Mouse (Mus musculus): ENCODE results near the gene Hspb7. TPM values are rescaled to one million over a fixed set of nuclear protein-coding genes. Genes with fewer than 3 reads are reported as not detected.
A peak's percentile ranks its signal among the peaks of the same experiment; 100 is the strongest.

Hspb7 gene
- total RNA-seq (2021), result 100 to 1,000 TPM; 154 to 183 TPM
- long read RNA-seq, experiment 1, transcript Hspb7-201 (3 exons, 2,769 nt), result major isoform, 77 of 93 reads
- long read RNA-seq, experiment 1, partial matches to known transcripts, result 15 of 93 reads
- long read RNA-seq, experiment 1, other reads (novel, unspliced or antisense), result 1 of 93 reads
- long read RNA-seq, experiment 2, transcript Hspb7-201 (3 exons, 2,769 nt), result major isoform, 72 of 89 reads
- long read RNA-seq, experiment 2, partial matches to known transcripts, result 15 of 89 reads
- long read RNA-seq, experiment 2, other reads (novel, unspliced or antisense), result 2 of 89 reads

DNA sequence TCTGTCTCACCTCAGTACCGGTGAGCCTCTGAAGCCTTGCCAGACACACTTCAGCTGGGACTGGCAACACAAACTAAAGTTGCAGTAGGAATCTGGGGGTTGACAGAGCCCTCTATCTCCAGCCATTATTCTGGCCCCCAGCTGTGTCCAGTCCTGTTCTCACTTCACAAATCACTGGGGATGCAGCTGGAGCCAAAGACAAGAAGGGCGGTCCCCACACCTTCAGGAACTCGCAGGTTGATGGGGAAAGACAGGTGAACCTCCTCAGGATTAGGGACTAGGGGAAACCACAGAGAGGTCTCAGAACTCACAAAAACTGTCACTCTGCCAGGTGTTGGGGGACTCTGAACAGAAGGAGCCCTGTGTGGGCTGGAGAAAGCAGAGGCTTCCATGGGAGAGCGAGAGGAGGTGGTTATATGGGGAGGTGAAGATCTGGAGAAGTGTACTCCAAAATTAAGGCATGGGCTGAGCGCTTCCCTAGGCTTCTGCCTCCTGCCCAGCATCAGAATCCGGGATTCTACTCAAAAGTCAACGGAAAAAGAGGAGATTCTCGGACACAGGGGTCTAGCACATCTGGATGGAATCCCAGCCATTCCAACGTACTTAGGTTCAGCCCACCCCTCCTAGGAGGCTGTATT lies at the start of gene Hspb7:
Gene Hspb7 (plus strand): TSS at position 588 of the 638 bp plus-strand sequence.
- peak in 1 of 2 experiments; percentile 8 for DNase-seq (ENCODE audit: low spot score in 2 of 2)

DNA sequence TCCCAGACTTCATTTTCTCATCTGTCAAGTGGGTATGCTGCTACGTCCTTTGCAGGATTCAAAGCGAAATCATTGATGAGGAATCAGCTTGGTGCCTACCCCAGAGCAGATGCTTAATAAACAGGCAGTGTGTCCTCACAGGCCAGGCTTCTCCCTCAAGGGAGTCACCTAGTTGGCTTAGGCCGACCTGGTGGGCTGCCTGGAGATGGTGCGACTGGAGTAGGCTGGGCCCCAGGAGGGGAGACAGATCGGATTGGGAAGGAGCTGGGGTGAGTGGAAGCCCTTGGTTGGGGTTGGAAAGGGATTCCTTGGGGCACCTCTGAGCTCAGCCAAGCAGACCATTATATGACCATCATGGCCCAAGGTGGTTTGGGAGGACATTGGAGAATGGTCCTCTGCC lies 48.2 kb upstream of the Hspb7 start:
- DNase-seq (ENCODE audit: low spot score in 2 of 2), result no peak

DNA sequence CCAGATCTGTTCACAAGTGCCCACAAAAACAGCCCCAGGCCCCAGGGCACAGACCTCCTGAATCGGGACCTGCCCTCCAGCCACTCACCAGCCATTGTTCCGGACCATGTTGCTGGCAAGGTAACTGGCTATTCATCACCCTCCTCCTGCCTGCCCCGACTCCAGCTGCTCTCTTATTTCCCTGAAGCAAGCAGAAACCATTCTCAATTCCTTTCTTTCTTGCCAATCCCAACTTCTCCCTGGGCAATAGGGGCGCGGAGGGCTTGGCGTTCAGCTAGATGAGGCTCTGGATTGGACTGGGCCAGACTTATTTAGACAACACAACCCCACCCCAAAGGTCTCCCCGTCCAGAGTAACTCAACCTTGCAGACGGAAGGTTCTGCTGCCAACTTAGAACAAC lies 40.9 kb upstream of the Hspb7 start:
- no peak for DNase-seq (ENCODE audit: low spot score in 2 of 2)

DNA sequence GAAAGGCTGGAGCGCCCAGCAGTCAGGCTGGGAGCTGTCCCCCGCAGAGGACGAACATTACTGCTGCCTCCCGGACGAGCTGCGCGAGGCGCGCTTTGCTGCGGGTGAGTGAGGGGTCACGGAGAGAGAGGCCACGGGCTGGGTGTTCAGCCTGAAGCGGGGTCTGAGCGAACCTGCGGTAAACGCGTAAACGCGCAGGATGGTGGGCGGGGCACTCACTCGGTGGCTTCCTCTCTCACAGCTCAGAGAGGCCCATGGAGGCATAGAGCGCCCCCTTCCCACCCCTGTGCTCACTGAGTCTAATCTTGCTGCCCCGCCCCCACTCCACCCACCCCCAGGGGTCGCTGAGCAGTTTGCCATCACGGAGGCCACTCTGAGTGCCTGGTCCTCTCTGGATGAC lies 38.2 kb upstream of the Hspb7 start:
- no peak for DNase-seq (ENCODE audit: low spot score in 2 of 2)

DNA sequence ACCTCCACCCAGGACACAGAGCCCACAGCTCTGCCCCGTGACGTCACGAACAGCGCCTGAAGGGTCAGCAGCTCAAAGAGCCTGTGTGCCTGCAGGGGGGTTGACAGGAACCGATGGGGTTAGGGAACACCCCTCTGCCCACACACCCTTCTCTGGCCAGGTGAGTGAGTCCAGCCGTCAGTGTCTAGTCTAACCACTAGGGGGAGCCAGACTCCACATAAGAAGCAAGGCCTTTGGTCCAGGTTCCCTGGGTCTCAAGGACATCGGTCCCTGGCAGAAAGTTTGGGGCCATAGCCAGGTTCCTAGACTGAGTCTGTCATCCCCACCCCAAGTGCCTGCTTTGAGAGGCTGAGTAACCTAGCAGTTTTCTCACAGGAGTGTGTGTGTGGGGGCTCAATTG lies 35.3 kb upstream of the Hspb7 start:
- DNase-seq (ENCODE audit: low spot score in 2 of 2), result no peak

DNA sequence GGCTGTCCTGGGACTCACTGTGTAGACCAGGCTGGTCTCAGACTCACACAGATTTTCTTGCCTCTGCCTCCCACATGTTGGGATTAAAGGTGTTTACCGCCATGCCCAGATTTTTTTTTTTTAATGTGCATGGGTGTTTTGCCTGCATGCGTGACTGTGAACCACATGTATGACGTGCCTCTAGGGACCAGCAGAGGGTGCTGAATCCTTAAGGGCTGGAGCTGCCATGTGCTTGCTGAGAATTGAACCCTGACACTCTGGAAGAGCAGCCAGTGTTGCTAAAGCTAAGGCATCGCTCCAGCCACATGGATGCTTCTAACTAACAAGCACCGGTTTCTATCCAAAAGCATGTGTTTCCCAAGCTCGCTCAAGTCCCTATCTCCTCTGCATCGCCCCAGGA lies 34.4 kb upstream of the Hspb7 start:
- no peak for DNase-seq (ENCODE audit: low spot score in 2 of 2)

DNA sequence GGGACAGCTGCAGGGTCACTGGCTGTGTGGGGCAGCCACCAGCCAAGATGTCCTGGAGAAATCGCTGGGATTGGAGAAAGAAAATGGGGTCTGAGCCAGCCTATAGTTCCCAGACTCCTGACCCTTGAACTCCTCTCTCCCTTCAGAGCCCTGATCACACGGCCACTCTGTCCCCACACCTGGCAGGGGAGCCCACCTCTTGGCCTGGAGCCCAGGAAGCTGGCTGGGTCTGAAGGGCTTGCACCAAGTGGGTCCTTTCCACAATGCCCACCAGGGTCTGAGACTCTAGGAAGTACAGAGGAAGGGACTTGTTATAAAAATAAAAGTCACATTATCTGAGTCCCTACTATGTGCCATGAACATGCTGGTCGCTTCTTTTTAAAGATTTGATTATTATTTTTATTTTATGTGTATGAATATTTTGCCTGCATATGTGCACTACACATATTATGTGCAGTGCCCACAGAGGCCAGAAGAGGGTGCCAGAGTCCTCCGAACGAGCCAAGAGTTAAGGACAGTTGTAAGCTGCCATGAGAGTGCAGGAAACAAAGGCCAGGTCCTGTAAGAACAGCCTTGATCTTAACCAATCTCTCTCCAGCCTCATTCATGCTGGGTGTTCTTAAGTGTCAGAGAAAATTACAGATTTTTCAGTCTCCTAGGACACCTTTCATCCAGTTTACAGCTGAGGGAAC lies 33.3 kb upstream of the Hspb7 start:
- DNase-seq (ENCODE audit: low spot score in 2 of 2), result peak in 1 of 2 experiments; percentile 68

DNA sequence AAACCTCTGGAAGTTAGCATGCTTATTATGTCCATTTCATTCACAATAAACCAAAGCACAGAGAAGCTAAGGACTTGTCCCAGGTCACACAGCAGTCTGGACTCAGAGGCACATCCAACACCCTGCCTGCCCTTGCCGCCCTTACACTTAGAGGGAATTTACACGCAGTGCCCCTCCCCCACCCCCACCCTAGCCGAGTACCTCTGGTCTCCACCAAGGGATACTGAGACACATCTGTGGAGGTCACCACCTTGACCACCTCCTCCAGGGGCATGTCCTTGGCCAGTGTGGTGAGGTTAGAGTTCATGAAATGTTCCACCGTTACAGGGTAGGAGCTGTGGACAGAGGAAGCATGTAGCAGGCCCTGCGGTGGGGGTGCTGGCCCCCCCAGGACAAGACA lies 32.6 kb upstream of the Hspb7 start:
- DNase-seq (ENCODE audit: low spot score in 2 of 2), result no peak

DNA sequence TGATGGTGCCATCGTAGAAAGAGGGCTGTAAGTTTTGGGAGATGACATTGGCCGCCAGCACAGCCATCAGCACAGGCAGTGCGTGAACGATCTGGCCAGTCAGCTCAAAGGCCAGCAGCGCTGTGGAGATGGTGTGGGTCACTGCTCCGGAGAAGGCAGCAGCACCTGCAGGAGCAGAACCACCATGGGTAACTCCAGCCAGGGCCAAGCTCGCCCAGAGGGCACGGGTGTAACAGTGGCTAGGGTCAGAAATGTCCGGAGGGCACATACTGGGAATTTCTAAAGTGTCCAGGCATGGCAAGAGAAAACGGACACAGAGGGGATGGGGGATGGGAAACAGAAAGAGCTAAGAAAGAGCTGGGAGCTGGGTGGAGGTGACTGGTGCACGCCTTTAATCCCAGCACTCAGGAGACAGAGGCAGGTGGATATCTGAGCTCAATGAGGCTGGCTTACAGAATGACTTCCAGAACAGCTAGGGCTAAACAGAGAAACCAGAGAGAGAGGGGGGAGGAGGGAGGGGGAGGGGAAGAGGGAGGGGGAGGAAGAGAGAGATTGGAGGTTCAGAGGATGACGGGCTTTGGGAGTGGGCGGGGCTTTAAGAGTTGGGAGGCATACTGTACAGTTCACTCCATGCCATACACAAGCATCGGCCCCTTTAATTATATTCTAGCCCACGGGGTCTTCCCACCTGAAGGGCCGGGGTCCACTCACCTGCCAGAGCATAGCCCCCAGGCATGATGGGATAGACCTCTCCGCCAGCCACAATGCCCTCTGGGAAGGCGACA lies 31.0 kb upstream of the Hspb7 start:
- no peak for DNase-seq (ENCODE audit: low spot score in 2 of 2)

DNA sequence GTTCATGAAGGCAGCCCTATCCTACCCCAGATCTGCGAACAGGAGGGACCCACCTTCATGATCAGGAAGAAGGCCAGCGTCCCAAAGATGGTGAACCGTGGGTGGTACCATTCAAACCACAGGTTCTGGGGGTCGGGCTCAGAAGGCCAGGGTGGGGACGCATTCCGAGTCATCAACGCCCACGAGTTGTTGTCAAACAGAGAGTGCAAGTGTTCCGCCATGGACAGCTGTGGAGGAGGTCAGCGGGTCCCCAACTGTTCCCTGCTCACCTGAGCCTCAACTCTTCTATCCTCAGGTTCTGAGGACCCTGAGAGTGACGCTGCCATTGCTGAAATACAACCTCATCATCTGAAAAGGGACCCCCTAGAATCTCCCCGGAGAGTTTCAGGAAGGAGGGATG lies 29.3 kb upstream of the Hspb7 start:
- DNase-seq (ENCODE audit: low spot score in 2 of 2), result no peak

DNA sequence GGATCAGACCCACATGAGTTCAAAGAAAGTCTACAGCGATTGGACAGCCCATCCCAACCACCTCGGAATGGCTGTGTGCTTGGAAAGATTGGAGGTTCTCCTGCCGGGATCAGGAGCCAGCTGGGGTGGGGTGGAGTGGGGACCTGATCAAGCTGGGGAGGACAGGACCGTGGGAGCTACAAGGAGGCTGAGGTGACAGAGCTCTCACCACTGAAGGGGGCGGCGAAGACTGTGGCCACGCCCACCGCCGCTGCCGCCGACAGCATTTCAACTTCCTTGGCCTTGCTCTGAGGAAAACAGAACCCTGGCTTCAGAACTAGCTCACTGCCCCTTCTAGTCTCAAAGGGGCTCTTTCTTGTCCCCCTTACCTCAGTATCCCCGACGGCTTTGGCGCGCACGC lies 25.8 kb upstream of the Hspb7 start:
- DNase-seq (ENCODE audit: low spot score in 2 of 2), result no peak

DNA sequence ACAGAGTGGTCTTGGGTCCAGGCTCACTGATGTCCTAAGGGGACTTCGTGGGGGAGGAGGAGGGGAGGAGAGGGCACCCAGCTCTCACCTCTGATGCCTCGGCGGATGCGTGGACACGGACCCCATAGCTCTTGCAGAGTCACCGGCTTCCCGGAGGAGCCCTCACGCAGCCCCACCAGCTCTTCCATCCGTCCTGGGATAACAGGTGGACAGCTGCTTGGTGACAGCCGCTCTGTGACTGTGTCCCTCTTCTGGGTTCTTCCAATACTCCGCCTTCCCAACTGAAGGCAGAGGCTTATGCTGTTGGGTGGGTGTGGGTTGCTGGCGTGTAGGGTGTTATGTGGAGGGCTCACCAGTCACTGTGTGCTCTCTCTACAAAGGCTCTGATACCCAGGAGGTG lies 22.7 kb upstream of the Hspb7 start:
- no peak for DNase-seq (ENCODE audit: low spot score in 2 of 2)

DNA sequence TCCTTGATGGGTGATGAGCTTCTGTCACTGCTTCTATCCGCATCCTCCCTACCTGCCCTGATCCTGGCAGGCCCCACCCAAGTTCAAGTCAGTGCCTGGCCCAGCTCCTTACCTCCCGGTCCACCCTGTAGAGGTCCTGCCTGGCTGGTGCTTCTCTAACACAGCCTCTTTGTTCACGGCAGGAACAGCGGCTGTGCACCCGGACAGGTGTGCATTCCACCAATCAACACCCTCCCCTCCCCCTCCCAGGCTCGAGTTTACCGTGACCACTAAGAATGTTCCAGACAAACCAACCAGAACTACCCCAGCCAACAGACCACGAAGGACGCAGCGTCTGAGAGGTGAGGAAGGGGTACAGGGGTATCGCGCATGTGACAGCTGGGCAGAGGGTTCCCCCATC lies 22.0 kb upstream of the Hspb7 start, which contains the start of gene Clcnka:
Gene Clcnka (minus strand): TSS at position 180 of the 400 bp plus-strand sequence.
- DNase-seq (ENCODE audit: low spot score in 2 of 2), result no peak

DNA sequence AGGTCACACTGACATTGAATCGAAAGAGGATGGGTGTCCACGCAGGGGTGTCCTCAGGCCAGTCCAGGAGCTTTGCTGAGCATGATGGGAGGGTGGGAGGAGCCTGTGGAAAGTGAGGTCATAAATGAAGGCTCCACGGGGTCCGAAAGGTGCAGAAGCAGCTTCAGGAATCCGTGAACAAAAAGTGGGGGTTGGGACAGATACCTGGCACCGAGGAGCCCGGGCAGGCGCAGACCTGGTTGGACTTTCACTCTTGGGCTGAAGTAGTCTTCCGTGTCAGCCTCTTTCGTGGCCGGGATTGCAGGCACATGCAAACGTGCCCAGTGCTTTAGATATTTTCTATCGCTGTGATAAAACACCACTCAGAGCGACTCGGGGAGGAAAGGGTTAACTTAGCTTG lies 20.4 kb upstream of the Hspb7 start:
- no peak for DNase-seq (ENCODE audit: low spot score in 2 of 2)

DNA sequence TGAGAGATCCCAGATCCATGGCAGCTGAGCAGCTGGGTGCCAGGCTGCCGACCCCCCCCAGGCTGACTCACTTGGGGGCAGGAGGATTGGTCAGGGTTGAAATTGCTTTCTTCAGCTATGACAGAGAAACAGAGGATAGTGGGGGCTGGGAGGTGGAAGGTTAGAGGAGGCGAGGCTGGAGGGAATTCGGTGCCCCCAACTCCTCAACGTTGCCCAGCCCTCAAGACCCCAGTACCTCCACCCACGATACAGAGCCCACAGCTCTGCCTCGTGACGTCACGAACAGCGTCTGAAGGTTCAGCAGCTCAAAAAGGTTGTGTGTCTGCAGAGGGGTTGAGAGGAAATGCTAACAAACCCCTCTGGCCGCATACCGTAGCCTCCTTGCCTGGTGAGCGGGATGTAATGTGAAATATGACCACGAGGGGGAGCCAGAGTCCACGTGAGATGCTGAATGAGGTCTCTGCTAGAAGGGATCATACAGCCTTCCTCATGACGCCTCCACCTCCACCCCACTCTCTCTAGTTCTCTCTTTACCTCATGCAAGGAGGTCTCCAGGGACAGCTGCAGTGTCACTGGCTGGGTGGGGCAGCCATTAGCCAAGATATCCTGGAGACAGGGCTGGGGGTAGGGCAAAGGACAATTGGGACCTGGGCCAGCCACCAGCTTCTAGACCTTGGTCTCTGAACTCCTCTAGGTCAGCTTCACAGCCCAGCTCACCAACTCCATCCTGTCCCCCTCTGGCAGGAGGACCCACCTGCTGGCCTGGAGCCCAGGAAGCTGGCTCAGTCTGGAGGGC lies 15.9 kb upstream of the Hspb7 start:
- DNase-seq (ENCODE audit: low spot score in 2 of 2), result peak; percentile 79 to 82

DNA sequence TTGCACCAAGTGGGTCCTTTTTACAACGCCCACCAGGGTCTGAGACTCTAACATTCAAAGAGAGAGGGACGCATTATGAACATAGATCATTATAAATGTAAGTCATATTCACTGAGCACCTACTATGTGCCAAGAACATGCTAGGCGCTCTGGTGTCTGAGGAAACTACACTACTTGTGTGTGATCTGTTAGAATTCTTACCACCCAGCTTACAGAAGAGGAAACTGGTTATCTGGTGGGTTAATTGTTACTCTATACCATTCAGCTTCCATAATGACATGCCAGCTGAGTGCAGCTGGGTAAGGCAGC lies 15.3 kb upstream of the Hspb7 start:
- no peak for DNase-seq (ENCODE audit: low spot score in 2 of 2)

DNA sequence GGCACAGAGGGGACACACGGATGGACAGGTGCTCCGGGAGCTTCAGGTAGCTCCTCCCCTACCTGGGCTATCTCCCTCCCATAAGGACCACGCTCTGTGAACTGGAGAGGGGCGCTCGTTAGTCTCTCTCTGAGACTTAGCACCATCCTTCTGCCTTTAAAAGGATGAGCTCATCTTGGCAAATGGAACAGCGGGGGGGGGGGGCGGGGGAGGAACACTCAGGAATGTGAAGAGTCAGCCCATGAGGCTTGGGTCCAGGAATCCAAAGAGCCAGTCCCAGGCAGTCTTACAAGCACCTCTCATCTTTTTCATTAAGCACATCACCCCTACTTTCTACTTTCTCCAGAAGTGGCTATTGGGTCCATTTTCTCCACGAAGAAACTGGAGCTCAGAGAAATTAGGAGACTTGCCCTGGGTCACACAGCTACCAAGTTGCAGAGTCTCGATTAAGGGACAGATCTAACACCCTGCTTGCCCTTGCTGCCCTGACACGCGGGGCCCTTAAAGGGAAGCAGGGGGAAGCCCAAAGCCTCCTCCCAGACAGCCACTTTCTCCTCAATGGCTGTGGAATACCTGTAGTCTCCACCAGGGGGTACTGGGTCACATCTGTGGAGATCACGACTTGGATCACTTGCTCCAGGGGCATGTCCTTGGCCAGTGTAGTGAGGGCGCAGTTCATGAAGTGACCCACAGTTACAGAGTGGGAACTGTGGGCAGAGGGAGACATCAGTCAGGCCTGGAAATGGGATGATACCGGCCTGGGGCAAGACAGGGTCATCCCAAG lies 13.9 kb upstream of the Hspb7 start:
- DNase-seq (ENCODE audit: low spot score in 2 of 2), result peak; percentile 55 to 69

DNA sequence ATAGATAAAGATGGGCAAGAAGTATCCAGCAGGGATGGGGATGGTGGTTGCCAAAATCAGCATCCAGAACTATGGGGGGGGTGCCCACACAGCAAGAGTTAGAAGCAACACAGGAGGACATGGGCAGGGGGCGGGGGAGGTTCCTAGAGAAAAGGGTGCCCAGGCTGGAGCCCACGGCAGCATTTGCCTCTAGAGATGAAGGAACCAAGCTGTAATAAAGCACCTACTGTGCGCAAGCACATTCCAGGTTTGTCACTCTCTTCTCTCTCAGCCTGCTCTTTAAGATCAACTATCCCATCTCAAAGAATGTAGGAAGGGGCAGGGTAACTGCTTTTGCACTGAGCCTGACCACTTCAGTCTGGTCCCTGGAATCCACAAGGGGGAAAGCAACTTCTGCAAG lies 12.0 kb upstream of the Hspb7 start:
- no peak for DNase-seq (ENCODE audit: low spot score in 2 of 2)

DNA sequence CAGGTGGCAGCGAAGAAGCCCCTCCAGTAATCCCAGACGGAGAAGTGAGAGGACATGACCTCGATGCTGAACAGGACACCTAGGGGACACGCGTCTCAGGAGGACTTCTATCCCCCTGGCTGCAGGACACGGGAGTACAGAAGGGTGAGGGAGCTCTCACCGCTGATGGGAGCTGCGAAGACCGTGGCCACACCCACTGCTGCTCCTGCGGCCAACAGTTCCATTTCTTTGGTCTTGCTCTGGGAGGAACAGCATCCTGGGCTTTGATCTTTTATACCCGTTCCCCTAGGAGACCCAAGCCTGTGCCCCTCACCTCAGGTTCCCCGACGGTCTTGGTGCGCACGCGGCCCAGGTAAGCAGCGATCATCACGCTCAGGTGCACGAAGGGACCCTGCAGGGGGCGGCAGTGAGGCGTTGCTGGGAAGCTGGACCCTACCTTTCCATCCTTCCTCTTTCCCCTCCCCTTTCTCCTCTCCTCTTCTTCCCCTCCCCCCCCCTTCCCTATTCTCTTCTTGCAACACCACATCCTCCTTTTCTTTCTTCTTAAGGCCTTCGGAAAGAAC lies 9.1 kb upstream of the Hspb7 start:
- no peak for DNase-seq (ENCODE audit: low spot score in 2 of 2)

DNA sequence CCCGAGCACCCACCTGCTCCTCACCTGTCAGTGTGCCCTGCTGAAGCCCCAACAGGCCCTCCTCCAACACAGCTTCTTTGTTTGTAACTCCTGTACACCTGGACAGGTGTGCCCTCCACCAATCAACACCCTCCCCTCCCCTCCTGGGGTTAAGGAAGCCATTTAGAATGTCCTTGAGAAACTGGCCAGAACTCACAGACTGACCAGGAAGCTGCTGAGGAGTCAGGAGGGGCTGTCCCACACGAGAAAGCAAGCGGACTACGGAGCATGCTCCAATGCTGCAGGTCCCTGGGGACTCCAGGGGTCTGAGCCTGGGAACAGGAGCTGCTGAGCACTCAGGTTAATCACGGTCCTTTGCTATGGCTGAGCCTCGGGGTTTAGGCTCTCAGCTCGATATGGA lies 4.7 kb upstream of the Hspb7 start, which contains the start of gene Clcnkb:
Gene Clcnkb (minus strand): TSS at position 91 of the 400 bp plus-strand sequence.
- no peak for DNase-seq (ENCODE audit: low spot score in 2 of 2)
